Mouse (Mus musculus) hindbrain, embryonic 10.5 days (tissue): ENCODE data around the gene Dcdc2b. TPM values are rescaled to one million over a fixed set of nuclear protein-coding genes. Genes with fewer than 3 reads are reported as not detected.

Experiments
- DNase-seq: peaks from one replicate; pipeline ENCODE4 v3.0.0-alpha.2; 2017; ENCODE audit warnings: low spot score
- H3K27ac ChIP-seq: fragments of 300-500 bp; sonication (generic); 2 replicates; pipeline ENCODE4 v1.5.1; 2016; ENCODE audit warnings: mild to moderate bottlenecking, moderate library complexity
- H3K27me3 ChIP-seq: fragments of 300-500 bp; sonication (generic); 2 replicates; pipeline ENCODE4 v1.6.1; 2016; ENCODE audit warnings: mild to moderate bottlenecking; ENCODE audit not compliant: poor library complexity, insufficient read depth, severe bottlenecking
- H3K36me3 ChIP-seq: fragments of 300-500 bp; sonication (generic); 2 replicates; pipeline ENCODE4 v1.6.1; 2016; ENCODE audit warnings: mild to moderate bottlenecking, moderate library complexity
- H3K4me1 ChIP-seq: fragments of 300-500 bp; sonication (generic); replicated peaks from 2 replicates; pipeline ENCODE4 v1.6.1; 2016; ENCODE audit warnings: mild to moderate bottlenecking
- H3K4me3 ChIP-seq: fragments of 300-500 bp; sonication (generic); 2 replicates; pipeline ENCODE4 v1.5.1; 2016; ENCODE audit warnings: mild to moderate bottlenecking, moderate library complexity
- H3K9me3 ChIP-seq: fragments of 300-500 bp; sonication (generic); 2 replicates; pipeline ENCODE4 v1.6.1; 2016; ENCODE audit warnings: mild to moderate bottlenecking, moderate library complexity
- WGBS: fragments of 180-500 bp; shearing (Covaris S2); methylation state at CpG from one replicate; pipeline ENCODE4 v1.1.7; 2016; 5-methylcytosine and 5-hydroxymethylcytosine counted together
- polyA plus RNA-seq: library from polyadenylated mRNA; unstranded; fragments of >200 nt; fragmentation: Nextera tagmentation; extraction: Ambion mirVana; gene quantifications from 2 replicates; pipeline ENCODE4 v1.2.1, GENCODE M21; 2016

Dcdc2b gene
- polyA plus RNA-seq, 1 experiment from 2014 or later = 0.90 TPM

- Histone ChIP-seq H3K4me1 (peaks cover 9% of the 10 kb centered on the region), H3K27ac (no peak overlapping the region), H3K36me3 (no peaks in the 10 kb centered on the region), H3K27me3 (no peaks in the 10 kb centered on the region; the same call in 1 of the 2 replicates), H3K9me3 (no peaks in the 10 kb centered on the region), H3K4me3 (no peak overlapping the region)
- no peak for DNase-seq
- WGBS = 79% methylated on average over 8 of the region's 8 CpGs
Observed at GRCm38 (mm10) chr4:129571551-129572084, 42.4 kb downstream of the Dcdc2b start.

DNA sequence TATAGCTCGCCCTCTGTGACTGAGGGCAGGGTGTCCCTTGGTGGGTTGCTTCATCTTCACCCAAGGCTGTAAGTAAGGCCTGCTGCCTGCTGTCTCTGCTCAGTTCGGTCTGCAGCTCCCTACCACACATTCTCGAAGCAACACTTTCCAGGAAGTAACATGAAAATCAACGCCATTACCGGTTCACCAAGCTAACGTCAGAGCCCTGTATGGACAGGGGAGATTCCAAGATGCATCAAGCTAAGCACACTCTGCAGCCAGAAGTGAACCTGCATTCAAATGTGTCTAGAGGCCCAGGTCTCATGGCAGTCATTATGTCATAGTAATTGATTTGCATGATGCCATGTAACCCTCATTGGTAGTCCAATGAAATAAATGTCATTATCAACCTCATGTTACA, 44.0 kb downstream of the Dcdc2b start:
- Histone ChIP-seq H3K27ac (no peak overlapping the region), H3K4me3 (no peak overlapping the region), H3K4me1 (peaks cover 3% of the 10 kb centered on the region), H3K27me3 (no peaks in the 10 kb centered on the region), H3K9me3 (no peaks in the 10 kb centered on the region), H3K36me3 (no peaks in the 10 kb centered on the region)
- no peak for DNase-seq
- WGBS = 90% methylated on average over 6 of the region's 6 CpGs

DNA sequence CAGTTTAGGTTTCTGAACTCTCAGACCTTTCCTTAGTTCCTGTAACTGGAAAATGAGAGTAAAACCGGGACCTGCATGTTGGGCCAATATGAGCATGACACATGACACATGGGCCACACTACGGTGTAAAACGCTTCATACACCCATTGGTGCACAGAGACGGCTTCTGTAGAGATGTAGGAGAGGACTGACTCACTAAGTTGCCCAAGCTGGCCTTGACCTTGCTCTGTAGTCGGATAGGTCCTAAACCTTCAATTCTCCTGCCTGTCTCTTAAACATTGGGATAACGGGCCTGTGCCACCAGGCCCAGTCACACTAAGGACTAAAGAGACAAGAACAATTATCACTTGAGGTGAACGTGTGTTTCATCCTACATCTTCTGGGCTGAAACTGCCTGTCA, 45.7 kb downstream of the Dcdc2b start:
- no peak for DNase-seq
- H3K27ac ChIP-seq = no peak overlapping the region
- H3K36me3 ChIP-seq = no peaks in the 10 kb centered on the region
- no peaks in the 10 kb centered on the region for H3K9me3 ChIP-seq
- H3K4me3 ChIP-seq = no peak overlapping the region
- H3K4me1 ChIP-seq = peaks cover 7% of the 10 kb centered on the region
- H3K27me3 ChIP-seq = no peaks in the 10 kb centered on the region
- WGBS = 87% methylated on average over 7 of the region's 7 CpGs

GRCm38 (mm10) chr4:129565139-129565538, 48.9 kb downstream of the Dcdc2b start:
- no peaks in the 10 kb centered on the region for H3K9me3 ChIP-seq
- no peaks in the 10 kb centered on the region for H3K27me3 ChIP-seq
- H3K36me3 ChIP-seq = no peaks in the 10 kb centered on the region
- H3K4me1 ChIP-seq = peaks cover 9% of the 10 kb centered on the region
- H3K27ac ChIP-seq = no peak overlapping the region
- 84% methylated on average over 6 of the region's 6 CpGs for WGBS
- H3K4me3 ChIP-seq = no peak overlapping the region
- no peak for DNase-seq

DNA sequence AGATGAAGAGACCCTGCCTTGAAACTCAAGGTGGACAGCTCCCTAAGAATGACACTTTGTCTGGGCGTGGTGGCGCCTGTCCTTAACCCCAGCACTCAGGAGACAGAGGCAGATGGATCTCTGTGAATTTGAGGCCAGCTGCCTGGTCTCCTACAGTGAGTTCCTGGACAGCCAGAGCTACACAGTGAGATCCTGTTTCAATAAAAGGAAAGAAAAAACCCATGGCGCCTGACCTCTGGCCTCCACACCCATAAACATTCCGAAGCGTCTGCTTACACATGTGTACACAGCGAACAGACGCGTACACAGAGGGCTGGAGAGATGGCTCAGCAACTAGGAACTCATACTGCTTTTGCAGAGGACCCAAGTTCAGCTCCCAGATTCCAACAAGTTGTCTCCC, 50.3 kb downstream of the Dcdc2b start:
- Histone ChIP-seq H3K4me3 (no peak overlapping the region), H3K27ac (no peak overlapping the region), H3K4me1 (peaks cover 9% of the 10 kb centered on the region), H3K27me3 (no peaks in the 10 kb centered on the region), H3K9me3 (no peaks in the 10 kb centered on the region), H3K36me3 (no peaks in the 10 kb centered on the region)
- 50% methylated on average over 8 of the region's 8 CpGs for WGBS
- peak; percentile 47 for DNase-seq

GRCm38 (mm10) chr4:129561184-129561583, 52.9 kb downstream of the Dcdc2b start:
- Histone ChIP-seq H3K36me3 (no peaks in the 10 kb centered on the region), H3K9me3 (no peaks in the 10 kb centered on the region), H3K4me1 (peaks cover 21% of the 10 kb centered on the region), H3K27ac (no peak overlapping the region), H3K4me3 (no peak overlapping the region), H3K27me3 (0 out of 2 replicates have a peak, but pooled peaks cover 6% of the 10 kb centered on the region)
- WGBS = 86% methylated on average over 5 of the region's 5 CpGs
- no peak for DNase-seq

Other genes with a start within 250 kb of the Dcdc2b start
- 7.7 and 11.8 TPM in 2 replicates for gene Zbtb8a, start 236.1 kb downstream of the Dcdc2b start, polyA plus RNA-seq
- gene Zbtb8b, start 173.4 kb downstream of the Dcdc2b start, polyA plus RNA-seq = 1.8 and 2.1 TPM in 2 replicates
- 22.2 and 24.8 TPM in 2 replicates for gene Bsdc1, start 152.7 kb downstream of the Dcdc2b start, polyA plus RNA-seq
- gene Tssk3, start 123.2 kb downstream of the Dcdc2b start, polyA plus RNA-seq = not detected in 2 replicates
- gene Fam229a, start 123.1 kb downstream of the Dcdc2b start, polyA plus RNA-seq = 0.41 TPM in 1 of 2 replicates, not detected in the other
- gene Marcksl1, start 100.7 kb downstream of the Dcdc2b start, polyA plus RNA-seq = 1,645 and 2,027 TPM in 2 replicates
- gene Hdac1, start 71.5 kb downstream of the Dcdc2b start, polyA plus RNA-seq = 241 and 286 TPM in 2 replicates
- gene Lck, start 40.6 kb downstream of the Dcdc2b start, polyA plus RNA-seq = 6.5 and 6.6 TPM in 2 replicates
- gene Fam167b, start 35.7 kb downstream of the Dcdc2b start, polyA plus RNA-seq = 0.46 and 1.0 TPM in 2 replicates
- 268 and 293 TPM in 2 replicates for gene Eif3i, start 13.6 kb downstream of the Dcdc2b start, polyA plus RNA-seq
- 226 and 229 TPM in 2 replicates for gene Tmem234, start 13.6 kb downstream of the Dcdc2b start, polyA plus RNA-seq
- gene Iqcc, start 4.8 kb upstream of the Dcdc2b start, polyA plus RNA-seq = 27.7 and 29.1 TPM in 2 replicates
- gene Ccdc28b, start 9.7 kb upstream of the Dcdc2b start, polyA plus RNA-seq = 53.2 and 75.0 TPM in 2 replicates
- gene Txlna, start 26.8 kb upstream of the Dcdc2b start, polyA plus RNA-seq = 90.1 and 108 TPM in 2 replicates
- gene Kpna6, start 58.5 kb upstream of the Dcdc2b start, polyA plus RNA-seq = 14.5 and 16.4 TPM in 2 replicates
- 15.2 and 24.1 TPM in 2 replicates for gene Tmem39b, start 82.6 kb upstream of the Dcdc2b start, polyA plus RNA-seq
- 160 and 168 TPM in 2 replicates for gene Khdrbs1, start 128.0 kb upstream of the Dcdc2b start, polyA plus RNA-seq
- gene Ptp4a2, start 197.0 kb upstream of the Dcdc2b start, polyA plus RNA-seq = 230 and 278 TPM in 2 replicates